Mouse (Mus musculus) layer of hippocampus, adult 18-20 months (tissue): ENCODE data around the gene Pla2g4f. TPM values are rescaled to one million over a fixed set of nuclear protein-coding genes. Genes with fewer than 3 reads are reported as not detected.

ENCODE experiments used
- DNase-seq, 2 experiments: peaks; one replicate each; pipeline ENCODE4 v3.0.0; 2022; ENCODE audit warnings: low spot score in 2 of 2
- long read RNA-seq: library from polyadenylated mRNA; stranded (forward); transcript quantifications from one replicate; pipeline ENCODE4 v2.0.0, GENCODE M21; 2021
- total RNA-seq, 2 experiments: library from RNA; stranded (reverse); gene quantifications; 2 replicates each; pipeline ENCODE4 v1.2.3; 2021

The Pla2g4f gene
- not detected for total RNA-seq
- long read RNA-seq = 0 reads

GRCm38 (mm10) chr2:120313976-120314375, at the start of gene Pla2g4f:
Gene Pla2g4f (minus strand): TSS chr2:120314165.
- no peak for DNase-seq

GRCm38 (mm10) chr2:120360425-120360824, 46.5 kb upstream of the Pla2g4f start:
- DNase-seq = no peak

GRCm38 (mm10) chr2:120352682-120353646, 39.0 kb upstream of the Pla2g4f start, which contains the start of gene Vps39:
Gene Vps39 (minus strand): TSS chr2:120353137.
- peak; percentile 83 to 91 for DNase-seq

- DNase-seq = no peak
These were observed 37.4 kb upstream of the Pla2g4f start for GRCm38 (mm10) chr2:120351321-120351720.

GRCm38 (mm10) chr2:120348120-120348519, 34.2 kb upstream of the Pla2g4f start:
- no peak for DNase-seq

- no peak for DNase-seq
These were observed 27.8 kb upstream of the Pla2g4f start for GRCm38 (mm10) chr2:120341741-120342140.

GRCm38 (mm10) chr2:120337886-120338285, 23.9 kb upstream of the Pla2g4f start:
- DNase-seq = no peak

- DNase-seq = no peak
These were observed 17.6 kb upstream of the Pla2g4f start for GRCm38 (mm10) chr2:120331575-120331974.

- DNase-seq = no peak
These were observed 1.1 kb upstream of the Pla2g4f start for GRCm38 (mm10) chr2:120315077-120315476.

GRCm38 (mm10) chr2:120314487-120314886, 522 bp upstream of the Pla2g4f start:
- no peak for DNase-seq

GRCm38 (mm10) chr2:120312276-120312825, 1.6 kb downstream of the Pla2g4f start:
- no peak for DNase-seq

GRCm38 (mm10) chr2:120304113-120304512, 9.9 kb downstream of the Pla2g4f start:
- DNase-seq = no peak

GRCm38 (mm10) chr2:120301076-120301475, 12.9 kb downstream of the Pla2g4f start:
- no peak for DNase-seq

GRCm38 (mm10) chr2:120299866-120300265, 14.1 kb downstream of the Pla2g4f start:
- DNase-seq = no peak

GRCm38 (mm10) chr2:120296160-120296559, 17.8 kb downstream of the Pla2g4f start:
- DNase-seq = no peak

- no peak for DNase-seq
These were observed 22.4 kb downstream of the Pla2g4f start for GRCm38 (mm10) chr2:120291471-120292078.

- DNase-seq = no peak
These were observed 25.0 kb downstream of the Pla2g4f start, which contains the start of gene Pla2g4d for GRCm38 (mm10) chr2:120288995-120289394. Gene Pla2g4d (minus strand): TSS chr2:120289197.

GRCm38 (mm10) chr2:120288401-120288800, 25.6 kb downstream of the Pla2g4f start:
- no peak for DNase-seq

- no peak for DNase-seq
These were observed 28.3 kb downstream of the Pla2g4f start for GRCm38 (mm10) chr2:120285639-120286038.

- DNase-seq = no peak
These were observed 29.3 kb downstream of the Pla2g4f start for GRCm38 (mm10) chr2:120284705-120285104.

GRCm38 (mm10) chr2:120284094-120284493, 29.9 kb downstream of the Pla2g4f start:
- no peak for DNase-seq

GRCm38 (mm10) chr2:120283550-120283949, 30.4 kb downstream of the Pla2g4f start:
- no peak for DNase-seq
